14 mouse cellular contexts compared by ENCODE assay signal in genomic region chr6:131466838-131467237, GRCm38 (mm10). TPM values are rescaled to one million over a fixed set of nuclear protein-coding genes. Genes with fewer than 3 reads are reported as not detected.
DNase-seq lines count a peak whose midpoint lies in the region; ATAC-seq and TF ChIP-seq lines count a peak whose summit lies in the region.
"Had no signal": no experiment of that assay in that cellular context is flagged by ENCODE, and none has a peak within 500 bp of the region (broad histone marks: within the 10 kb centered on the region; RNA-seq: fewer than 3 reads in every experiment).

No protein-coding gene starts in this region.

- TF ChIP-seq CTCF in intestine, postnatal 0 days (IDR thresholded peaks at IDR 0.05; ENCODE audit: low read depth), result peak; percentile 58
- peak; percentile 1 to 57; a peak in 3 of 4 replicates for TF ChIP-seq CTCF in CH12.LX (conservative IDR thresholded peaks at IDR 0.05 in 1 of 2, IDR thresholded peaks at IDR 0.05 in 1 of 2; ENCODE audit: low read depth in 2 of 2, low read length in 2 of 2)
- peak; percentile 31 for TF ChIP-seq CTCF in Patski (IDR thresholded peaks at IDR 0.05)

- no peaks in the 10 kb centered on the region for H3K79me2 ChIP-seq in CH12.LX (replicated peaks; ENCODE audit: control insufficient read depth, extremely low read depth, insufficient read depth, poor library complexity, severe bottlenecking)

- no peaks in the 10 kb centered on the region for H3K27me3 ChIP-seq in intestine, postnatal 0 days (replicated peaks; ENCODE audit: control insufficient read depth, insufficient read depth, low read length)
- H3K27me3 ChIP-seq in intestine, embryonic 15.5 days (replicated peaks), result no peaks in the 10 kb centered on the region
- H3K27me3 ChIP-seq in CH12.LX (replicated peaks), result peaks cover 2% of the 10 kb centered on the region
- no peaks in the 10 kb centered on the region for H3K27me3 ChIP-seq in Patski
- H3K27me3 ChIP-seq: embryonic facial prominence, embryonic 13.5 days; heart, embryonic 13.5 days; lung, embryonic 15.5 days had no signal

- DNase-seq in CH12.LX (ENCODE audit: extremely low read depth) (peak; percentile 15), Patski (ENCODE audit: low read depth, low spot score) (peak; percentile 1)
- DNase-seq in hindlimb bud, embryonic 11.5 days (ENCODE audit: extremely low spot score, low read depth, low spot score), result peak; percentile 6
- DNase-seq in adrenal gland, postnatal 14 days, result no peak
- no peak for DNase-seq in urinary bladder, postnatal 25 days (ENCODE audit: low spot score)
- no peak for DNase-seq in left cerebral cortex, postnatal 36 days (ENCODE audit: low spot score in 2 of 2)
- DNase-seq: thymus, adult 2 months had no signal

- no peak overlapping the region for H3K4me3 ChIP-seq in intestine, postnatal 0 days (ENCODE audit: low read depth, low read length)
- no peak overlapping the region for H3K4me3 ChIP-seq in intestine, embryonic 15.5 days (replicated peaks)
- no peak overlapping the region for H3K4me3 ChIP-seq in CH12.LX (replicated peaks in 1 of 3; ENCODE audit: low read depth in 2 of 3, low read length in 2 of 3, poor library complexity in 1 of 3)
- H3K4me3 ChIP-seq: embryonic facial prominence, embryonic 13.5 days; heart, embryonic 13.5 days; lung, embryonic 15.5 days had no signal

- H3K9ac ChIP-seq in intestine, postnatal 0 days (ENCODE audit: low read depth, low read length), result no peak overlapping the region
- H3K9ac ChIP-seq in intestine, embryonic 15.5 days, result no peak overlapping the region
- no peak overlapping the region for H3K9ac ChIP-seq in CH12.LX (ENCODE audit: insufficient read depth, low read depth)
- H3K9ac ChIP-seq: embryonic facial prominence, embryonic 13.5 days; heart, embryonic 13.5 days; lung, embryonic 15.5 days had no signal

- CTCF ChIA-PET in Patski (lab: Charles Lee), result interaction anchor here (1.9 kb wide), 1 partner anchor 42 kb away, joined by 8 read pairs; no protein-coding TSS in a partner anchor

- no peaks in the 10 kb centered on the region for H3K4me1 ChIP-seq in intestine, postnatal 0 days (replicated peaks; ENCODE audit: control insufficient read depth, insufficient read depth, low read length)
- H3K4me1 ChIP-seq in intestine, embryonic 15.5 days (replicated peaks), result no peaks in the 10 kb centered on the region
- no peaks in the 10 kb centered on the region for H3K4me1 ChIP-seq in CH12.LX (ENCODE audit: control insufficient read depth in 1 of 2, insufficient read depth in 2 of 2)
- H3K4me1 ChIP-seq: embryonic facial prominence, embryonic 13.5 days; heart, embryonic 13.5 days; lung, embryonic 15.5 days had no signal

- dilution Hi-C loops in CH12.LX (cut with MboI; ENCODE audit: extremely low pct_ligation_motif_present, extremely low pct_unique_long_range_greater_than_20kb, low sequenced_read_pairs), result no loop called here

- no peak overlapping the region for H3K27ac ChIP-seq in intestine, postnatal 0 days (ENCODE audit: low read depth, low read length)
- H3K27ac ChIP-seq in intestine, embryonic 15.5 days, result no peak overlapping the region
- H3K27ac ChIP-seq in CH12.LX (ENCODE audit: insufficient read depth, low read depth), result no peak overlapping the region
- H3K27ac ChIP-seq: embryonic facial prominence, embryonic 13.5 days; heart, embryonic 13.5 days; lung, embryonic 15.5 days had no signal

- H3K4me2 ChIP-seq in intestine, postnatal 0 days (replicated peaks; ENCODE audit: low read depth), result no peak overlapping the region
- H3K4me2 ChIP-seq in intestine, embryonic 15.5 days (replicated peaks), result no peak overlapping the region
- H3K4me2 ChIP-seq in CH12.LX (ENCODE audit: insufficient read depth, low read depth, poor library complexity, severe bottlenecking), result no peak overlapping the region
- H3K4me2 ChIP-seq: embryonic facial prominence, embryonic 13.5 days; heart, embryonic 13.5 days; lung, embryonic 15.5 days had no signal

- H3K36me3 ChIP-seq in intestine, postnatal 0 days (ENCODE audit: control insufficient read depth, insufficient read depth), result no peaks in the 10 kb centered on the region
- H3K36me3 ChIP-seq in intestine, embryonic 15.5 days, result no peaks in the 10 kb centered on the region
- no peaks in the 10 kb centered on the region for H3K36me3 ChIP-seq in CH12.LX (replicated peaks in 1 of 2; ENCODE audit: control insufficient read depth in 1 of 2, insufficient read depth in 1 of 2, low read length in 1 of 2)
- H3K36me3 ChIP-seq: embryonic facial prominence, embryonic 13.5 days; heart, embryonic 13.5 days; lung, embryonic 15.5 days had no signal

- no peak for ATAC-seq in intestine, postnatal 0 days
- ATAC-seq in intestine, embryonic 15.5 days, result no peak
- no peak for ATAC-seq in Patski

- intact Hi-C loops in left cerebral cortex, postnatal 36 days (cut with DNase I), result no loop called here

- TF ChIP-seq RAD21 in CH12.LX (IDR thresholded peaks at IDR 0.05; ENCODE audit: low read depth, low read length), result peak; percentile 53

- H3K9me3 ChIP-seq in intestine, postnatal 0 days (ENCODE audit: control insufficient read depth), result no peaks in the 10 kb centered on the region
- no peaks in the 10 kb centered on the region for H3K9me3 ChIP-seq in intestine, embryonic 15.5 days
- no peaks in the 10 kb centered on the region for H3K9me3 ChIP-seq in CH12.LX (replicated peaks; ENCODE audit: low read length)
- H3K9me3 ChIP-seq: embryonic facial prominence, embryonic 13.5 days; heart, embryonic 13.5 days; lung, embryonic 15.5 days had no signal

- TF ChIP-seq EP300 in CH12.LX (IDR thresholded peaks at IDR 0.05; ENCODE audit: low read length), result no peak

- no peak for TF ChIP-seq POLR2A in CH12.LX (IDR thresholded peaks at IDR 0.05; ENCODE audit: low read depth, low read length)

- in situ Hi-C loops in CH12.LX (cut with MboI; ENCODE audit: low pct_ligation_motif_present, low pct_unique_long_range_greater_than_20kb, low sequenced_read_pairs), result no loop called here
- in situ Hi-C loops in Patski (cut with MboI; ENCODE audit: low pct_unique_long_range_greater_than_20kb), result no loop called here

- POLR2A ChIA-PET in Patski (lab: Charles Lee), result no interaction called here

TF ChIP-seq in CH12.LX, 34 proteins besides CTCF, POLR2A, EP300 and RAD21:
- TF ChIP-seq SIN3A (IDR thresholded peaks at IDR 0.05; ENCODE audit: low read length) (no peak), MYC (IDR thresholded peaks at IDR 0.05; ENCODE audit: low read depth, low read length) (peak; percentile 79), KAT2A (IDR thresholded peaks at IDR 0.05; ENCODE audit: insufficient replicate concordance, low read length) (no peak)

RNA-seq across cellular contexts. Expression of gene 5430401F13Rik, which starts 19.4 kb away (rescaled TPM):
- polyA plus RNA-seq in intestine, postnatal 0 days (2015; fragmentation: Nextera tagmentation; extraction: Ambion mirVana), result not detected in 2 replicates
- polyA plus RNA-seq in intestine, embryonic 15.5 days (2015; fragmentation: Nextera tagmentation; extraction: Ambion mirVana), result not detected in 2 replicates
- total RNA-seq in CH12.LX (2012; rRNA removed) (not detected in 2 replicates), CH12.LX (2014; rRNA removed) (not detected in 2 replicates)
- polyA plus RNA-seq in CH12.LX (2012; ENCODE audit: insufficient read length, low read depth) (not detected in 2 replicates), Patski (2021) (not detected)
- not detected in 2 replicates for total RNA-seq in adrenal gland, postnatal 14 days (2021)
- total RNA-seq in left cerebral cortex, postnatal 36 days (2021), result not detected
- total RNA-seq: adrenal gland, adult 18-20 months; layer of hippocampus, adult 8-10 months had no signal
- polyA plus RNA-seq: embryonic facial prominence, embryonic 13.5 days; heart, embryonic 13.5 days; lung, embryonic 15.5 days; thymus, adult 2 months had no signal

RNA-seq across cellular contexts. Expression of gene Gm6619, which starts 19.4 kb away (rescaled TPM):
- polyA plus RNA-seq in intestine, postnatal 0 days (2015; fragmentation: Nextera tagmentation; extraction: Ambion mirVana), result not detected in 2 replicates
- not detected in 2 replicates for polyA plus RNA-seq in intestine, embryonic 15.5 days (2015; fragmentation: Nextera tagmentation; extraction: Ambion mirVana)
- total RNA-seq in CH12.LX (2012; rRNA removed), result not detected in 2 replicates
- not detected in 2 replicates for total RNA-seq in CH12.LX (2014; rRNA removed)
- polyA plus RNA-seq in CH12.LX (2012; ENCODE audit: insufficient read length, low read depth), result not detected in 2 replicates
- polyA plus RNA-seq in Patski (2021), result not detected
- not detected in 2 replicates for total RNA-seq in adrenal gland, postnatal 14 days (2021)
- not detected for total RNA-seq in left cerebral cortex, postnatal 36 days (2021)
- total RNA-seq: adrenal gland, adult 18-20 months; layer of hippocampus, adult 8-10 months had no signal
- polyA plus RNA-seq: embryonic facial prominence, embryonic 13.5 days; heart, embryonic 13.5 days; lung, embryonic 15.5 days; thymus, adult 2 months had no signal

Comparison
In these comparisons a context has a peak if more than half of its experiments do, and no peak if none do; other contexts are left out.
1. DNase-seq: peak in CH12.LX (single experiment), Patski (single experiment) and hindlimb bud, embryonic 11.5 days (single experiment); none in adrenal gland, postnatal 14 days (single experiment), urinary bladder, postnatal 25 days (single experiment) and left cerebral cortex, postnatal 36 days (0 of 2).
2. Peak in every context shown above with its lines, with median percentiles within 50 percentile points of each other: CTCF ChIP-seq.